Mouse (Mus musculus) megakaryocyte progenitor cell, adult 5-6 weeks (primary cell): ENCODE measurements at regions not wholly inside any gene's neighbourhood (a gene's known extent, or its start where the extent isn't known, plus 50 kb on each side); places are given as distances from the start of the nearest gene placed in this dataset.
A peak's percentile ranks its signal among the peaks of the same experiment; 100 is the strongest.
"Not testable (repeated sequence)": the region's sequence is repeated elsewhere in the genome, so short reads cannot be mapped to it uniquely, and the experiment has no call there.

Source experiments
- ATAC-seq: replicated peaks from 2 replicates; pipeline ENCODE4 v1.8.0; 2016; ENCODE audit warnings: mild to moderate bottlenecking, moderate TSS enrichment, inconsistent platforms; ENCODE audit not compliant: poor library complexity

- ATAC-seq, result 0 out of 2 replicates have a peak, but pooled peaks have one; percentile 26
Observed at GRCm38 (mm10) chr6:37745393-37746100, 125.1 kb upstream of the Trim24 start.

- ATAC-seq, result not testable (repeated sequence)
Observed at GRCm38 (mm10) chr6:37747793-37748192, 122.8 kb upstream of the Trim24 start.

GRCm38 (mm10) chr6:37748296-37748980 is 122.2 kb upstream of the Trim24 start:
- ATAC-seq, result no peak

- ATAC-seq, result no peak
Observed at GRCm38 (mm10) chr6:37749016-37749415, 121.6 kb upstream of the Trim24 start.

- ATAC-seq, result no peak
Observed at GRCm38 (mm10) chr6:37750271-37750670, 120.3 kb upstream of the Trim24 start.

- no peak for ATAC-seq
Observed at GRCm38 (mm10) chr6:37751701-37752100, 118.9 kb upstream of the Trim24 start.

- not testable (repeated sequence) for ATAC-seq
Observed at GRCm38 (mm10) chr6:37761003-37761402, 109.6 kb upstream of the Trim24 start.

GRCm38 (mm10) chr6:37763036-37763435 is 107.6 kb upstream of the Trim24 start:
- ATAC-seq, result no peak

GRCm38 (mm10) chr6:37767690-37768089 is 102.9 kb upstream of the Trim24 start:
- no peak for ATAC-seq

- no peak for ATAC-seq
Observed at GRCm38 (mm10) chr6:37773294-37773693, 97.3 kb upstream of the Trim24 start.

- ATAC-seq, result no peak
Observed at GRCm38 (mm10) chr6:37775151-37775550, 95.5 kb upstream of the Trim24 start.

- no peak; the same call in 1 of the 2 replicates for ATAC-seq
Observed at GRCm38 (mm10) chr6:37779893-37780292, 90.7 kb upstream of the Trim24 start.

GRCm38 (mm10) chr6:37781894-37782293 is 88.7 kb upstream of the Trim24 start:
- ATAC-seq, result no peak

GRCm38 (mm10) chr6:37785280-37785679 is 85.3 kb upstream of the Trim24 start:
- ATAC-seq, result not testable (repeated sequence)

- no peak for ATAC-seq
Observed at GRCm38 (mm10) chr6:37785741-37786140, 84.9 kb upstream of the Trim24 start.

GRCm38 (mm10) chr6:37787858-37788257 is 82.8 kb upstream of the Trim24 start:
- not testable (repeated sequence) for ATAC-seq

- ATAC-seq, result no peak
Observed at GRCm38 (mm10) chr6:37790878-37791277, 79.7 kb upstream of the Trim24 start.

- ATAC-seq, result no peak
Observed at GRCm38 (mm10) chr6:37794211-37794610, 76.4 kb upstream of the Trim24 start.

GRCm38 (mm10) chr6:37795001-37795400 is 75.6 kb upstream of the Trim24 start:
- no peak for ATAC-seq

GRCm38 (mm10) chr6:37803231-37803630 is 67.4 kb upstream of the Trim24 start:
- ATAC-seq, result no peak

- peak; percentile 34 for ATAC-seq
Observed at GRCm38 (mm10) chr6:37805896-37806295, 64.7 kb upstream of the Trim24 start.

GRCm38 (mm10) chr6:37806529-37807191 is 64.0 kb upstream of the Trim24 start:
- peak; percentile 39; the same call in 1 of the 2 replicates for ATAC-seq
